Mouse (Mus musculus): Measurements from ENCODE around the gene Pqlc2.

DNA sequence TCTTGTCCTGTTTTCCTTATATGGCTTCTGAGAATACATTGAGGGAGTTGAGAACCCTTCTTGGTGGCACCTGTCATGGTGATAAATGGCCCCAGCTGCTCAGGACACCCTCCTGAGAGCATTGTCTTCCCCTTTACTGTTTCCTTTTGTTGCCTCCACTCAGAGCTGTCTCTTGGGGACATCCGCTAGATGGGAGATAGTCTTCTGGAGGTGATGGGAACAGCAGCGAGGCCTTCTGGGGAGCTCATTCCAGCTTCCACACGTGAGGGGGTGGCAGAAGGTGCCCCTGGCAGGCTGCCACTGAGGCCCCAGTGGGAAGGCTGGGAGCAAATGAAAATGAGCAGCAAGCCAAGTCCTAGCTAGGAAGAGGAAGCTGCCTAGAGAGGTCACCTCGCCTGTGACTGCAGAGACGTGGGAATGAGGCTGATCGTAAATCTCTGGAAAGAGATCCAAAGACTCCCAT, 27.5 kb downstream of the Pqlc2 start:
- TF ChIP-seq CTCF (IDR thresholded peaks at IDR 0.05; ENCODE audit: low read depth), result no peak
- no peak for TF ChIP-seq EP300 (IDR thresholded peaks at IDR 0.05; ENCODE audit: low read depth)
